Mouse (Mus musculus): ENCODE results near the gene Rhbdl3.

- TF ChIP-seq CTCF (IDR thresholded peaks at IDR 0.05; ENCODE audit: extremely low read depth, insufficient read depth, low read length) (no peak), POLR2A (IDR thresholded peaks at IDR 0.05; ENCODE audit: extremely low read depth, insufficient read depth, low read length) (no peak)
These were observed 15.3 kb downstream of the Rhbdl3 start for GRCm38 (mm10) chr11:80315743-80316639.

All from cortical plate, adult 2 months (tissue).